Mouse (Mus musculus): ENCODE measurements around the gene Emilin1. TPM values are rescaled to one million over a fixed set of nuclear protein-coding genes. Genes with fewer than 3 reads are reported as not detected.

The Emilin1 gene
- polyA plus RNA-seq, 2 experiments, result 191 to 222 TPM

DNA sequence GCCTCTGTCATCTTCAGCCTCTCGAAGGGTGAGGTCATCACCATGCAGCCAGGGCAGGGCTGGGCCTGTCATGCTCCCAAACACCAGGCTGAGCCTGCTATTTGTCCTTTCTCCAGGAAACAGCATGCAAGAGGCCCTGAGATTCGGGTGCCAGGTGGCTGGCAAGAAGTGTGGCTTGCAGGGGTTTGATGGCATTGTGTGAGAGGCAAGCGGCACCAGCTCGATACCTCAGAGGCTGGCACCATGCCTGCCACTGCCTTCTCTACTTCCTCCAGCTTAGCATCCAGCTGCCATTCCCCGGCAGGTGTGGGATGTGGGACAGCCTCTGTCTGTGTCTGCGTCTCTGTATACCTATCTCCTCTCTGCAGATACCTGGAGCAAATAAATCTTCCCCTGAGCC, 17.6 kb downstream of the Emilin1 start:
- H3K4me1 ChIP-seq (ENCODE audit: control insufficient read depth, insufficient read depth, low read length), result no peaks in the 10 kb centered on the region
- H3K4me2 ChIP-seq (replicated peaks; ENCODE audit: low read depth, low read length, severe bottlenecking), result no peak overlapping the region
- no peaks in the 10 kb centered on the region for H3K9me3 ChIP-seq (ENCODE audit: control insufficient read depth, low read length)
- TF ChIP-seq POLR2A (IDR thresholded peaks at IDR 0.05; ENCODE audit: borderline replicate concordance, extremely low read depth, insufficient read depth, insufficient read length), result no peak
- H3K9ac ChIP-seq (ENCODE audit: low read depth, low read length, severe bottlenecking), result no peak overlapping the region
- H3K27me3 ChIP-seq (ENCODE audit: control insufficient read depth, insufficient read depth, low read length), result no peaks in the 10 kb centered on the region
- ATAC-seq (ENCODE audit: low FRiP score, low read depth), result no peak
- 81% methylated on average over 6 of the region's 6 CpGs for WGBS
- DNase-seq (ENCODE audit: low spot score), result no peak
- H3K4me3 ChIP-seq (replicated peaks; ENCODE audit: low read length), result no peak overlapping the region
- H3K27ac ChIP-seq (replicated peaks; ENCODE audit: low read depth, low read length), result no peak overlapping the region
- no peaks in the 10 kb centered on the region for H3K36me3 ChIP-seq (ENCODE audit: control insufficient read depth, insufficient read depth, low read length)

DNA sequence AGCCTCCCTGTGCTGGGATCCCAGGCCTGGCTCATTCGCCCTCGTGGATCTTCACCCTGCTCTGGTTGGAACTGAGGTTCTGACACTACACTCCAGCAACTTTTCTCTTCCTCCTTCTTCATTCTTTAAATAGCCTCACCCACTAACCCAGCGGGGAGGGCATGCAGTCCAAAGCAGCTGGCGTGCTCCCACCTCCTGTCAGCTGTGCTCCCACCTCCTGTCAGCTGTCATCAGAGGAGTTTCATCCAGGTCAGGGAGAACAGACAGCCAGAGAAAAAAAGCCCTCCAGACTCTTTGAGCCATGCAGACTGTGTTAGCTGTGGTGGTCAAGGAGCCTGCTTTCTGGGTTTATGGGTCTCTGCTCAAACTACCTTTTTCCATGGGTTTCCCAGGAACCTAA, 18.2 kb downstream of the Emilin1 start:
- no peak overlapping the region for H3K27ac ChIP-seq (replicated peaks; ENCODE audit: low read depth, low read length)
- no peak overlapping the region for H3K9ac ChIP-seq (ENCODE audit: low read depth, low read length, severe bottlenecking)
- H3K4me3 ChIP-seq (replicated peaks; ENCODE audit: low read length), result no peak overlapping the region
- H3K27me3 ChIP-seq (ENCODE audit: control insufficient read depth, insufficient read depth, low read length), result no peaks in the 10 kb centered on the region
- H3K9me3 ChIP-seq (ENCODE audit: control insufficient read depth, low read length), result no peaks in the 10 kb centered on the region
- H3K4me2 ChIP-seq (replicated peaks; ENCODE audit: low read depth, low read length, severe bottlenecking), result no peak overlapping the region
- no peak for TF ChIP-seq POLR2A (IDR thresholded peaks at IDR 0.05; ENCODE audit: borderline replicate concordance, extremely low read depth, insufficient read depth, insufficient read length)
- DNase-seq (ENCODE audit: low spot score) (no peak), ATAC-seq (ENCODE audit: low FRiP score, low read depth) (peak; percentile 39; the same call in 1 of the 2 replicates)
- 82% methylated on average over 4 of the region's 4 CpGs for WGBS
- H3K36me3 ChIP-seq (ENCODE audit: control insufficient read depth, insufficient read depth, low read length), result no peaks in the 10 kb centered on the region
- no peaks in the 10 kb centered on the region for H3K4me1 ChIP-seq (ENCODE audit: control insufficient read depth, insufficient read depth, low read length)

DNA sequence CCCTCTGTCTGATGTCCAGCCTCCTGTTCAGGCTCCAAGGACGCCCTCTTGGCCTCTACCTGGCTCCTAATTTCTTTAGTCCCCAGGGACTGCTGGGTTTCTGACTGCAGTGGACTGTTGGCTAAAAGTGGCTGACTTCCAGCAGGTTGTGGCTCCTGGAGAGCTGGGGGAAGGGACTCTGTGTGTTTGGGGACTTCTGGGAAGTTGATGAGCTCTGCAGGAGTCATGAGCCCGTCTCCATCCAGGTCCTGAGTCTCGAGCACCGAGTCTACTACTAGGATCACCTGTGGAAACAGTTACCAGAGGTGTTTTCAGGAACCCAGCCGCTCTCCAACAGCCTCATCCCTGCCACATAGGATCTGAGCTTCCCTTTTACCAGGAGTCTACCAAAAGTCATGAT, 20.5 kb downstream of the Emilin1 start:
- H3K4me1 ChIP-seq (ENCODE audit: control insufficient read depth, insufficient read depth, low read length), result no peaks in the 10 kb centered on the region
- H3K4me2 ChIP-seq (replicated peaks; ENCODE audit: low read depth, low read length, severe bottlenecking), result no peak overlapping the region
- no peak overlapping the region for H3K27ac ChIP-seq (replicated peaks; ENCODE audit: low read depth, low read length)
- WGBS, result 70% methylated on average over 5 of the region's 5 CpGs
- DNase-seq (ENCODE audit: low spot score) (no peak), ATAC-seq (ENCODE audit: low FRiP score, low read depth) (no peak)
- no peaks in the 10 kb centered on the region for H3K9me3 ChIP-seq (ENCODE audit: control insufficient read depth, low read length)
- H3K4me3 ChIP-seq (replicated peaks; ENCODE audit: low read length), result no peak overlapping the region
- H3K27me3 ChIP-seq (ENCODE audit: control insufficient read depth, insufficient read depth, low read length), result no peaks in the 10 kb centered on the region
- TF ChIP-seq POLR2A (IDR thresholded peaks at IDR 0.05; ENCODE audit: borderline replicate concordance, extremely low read depth, insufficient read depth, insufficient read length), result no peak
- H3K36me3 ChIP-seq (ENCODE audit: control insufficient read depth, insufficient read depth, low read length), result no peaks in the 10 kb centered on the region
- H3K9ac ChIP-seq (ENCODE audit: low read depth, low read length, severe bottlenecking), result no peak overlapping the region

DNA sequence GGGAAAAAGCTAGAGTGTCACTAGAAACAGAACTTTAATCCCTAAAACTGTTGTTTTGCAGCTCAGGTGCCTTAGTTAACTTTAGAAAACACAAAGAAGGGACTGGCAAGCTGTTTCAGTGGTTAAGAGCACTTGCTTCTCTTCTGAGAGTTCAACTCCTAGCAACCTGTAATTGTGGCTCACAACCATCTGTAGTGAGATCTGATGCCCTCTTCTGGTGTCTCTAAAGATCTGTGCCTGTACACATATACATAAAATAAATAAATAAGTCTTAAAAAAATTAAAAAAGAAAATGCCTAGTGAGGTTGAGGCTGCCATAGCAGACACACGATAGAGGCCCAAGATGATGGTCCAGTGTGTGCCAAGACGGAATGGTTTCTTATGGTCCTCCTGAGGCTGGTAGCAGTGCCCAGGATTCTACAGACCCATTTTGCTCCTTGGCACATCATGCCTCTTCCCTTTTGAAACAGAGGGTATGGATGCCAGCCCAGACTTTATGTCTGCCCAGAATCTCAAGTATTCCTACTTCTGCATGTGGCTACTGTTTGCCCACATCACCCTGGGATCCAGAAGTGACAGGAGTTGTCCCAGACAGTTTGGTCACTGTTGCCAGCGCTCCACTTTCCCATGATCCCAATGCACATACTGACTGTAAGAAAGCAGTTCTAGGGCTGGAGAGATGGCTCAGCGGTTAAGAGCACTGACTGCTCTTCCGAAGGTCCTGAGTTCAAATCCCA, 21.7 kb downstream of the Emilin1 start:
- Histone ChIP-seq H3K4me2 (replicated peaks; ENCODE audit: low read depth, low read length, severe bottlenecking) (no peak overlapping the region), H3K27ac (replicated peaks; ENCODE audit: low read depth, low read length) (no peak overlapping the region), H3K36me3 (ENCODE audit: control insufficient read depth, insufficient read depth, low read length) (no peaks in the 10 kb centered on the region), H3K4me3 (replicated peaks; ENCODE audit: low read length) (no peak overlapping the region), H3K4me1 (ENCODE audit: control insufficient read depth, insufficient read depth, low read length) (no peaks in the 10 kb centered on the region), H3K27me3 (ENCODE audit: control insufficient read depth, insufficient read depth, low read length) (no peaks in the 10 kb centered on the region), H3K9me3 (ENCODE audit: control insufficient read depth, low read length) (no peaks in the 10 kb centered on the region), H3K9ac (ENCODE audit: low read depth, low read length, severe bottlenecking) (no peak overlapping the region)
- DNase-seq (ENCODE audit: low spot score) (no peak), ATAC-seq (ENCODE audit: low FRiP score, low read depth) (no peak)
- 89% methylated on average over 5 of the region's 5 CpGs for WGBS
- no peak for TF ChIP-seq POLR2A (IDR thresholded peaks at IDR 0.05; ENCODE audit: borderline replicate concordance, extremely low read depth, insufficient read depth, insufficient read length)

DNA sequence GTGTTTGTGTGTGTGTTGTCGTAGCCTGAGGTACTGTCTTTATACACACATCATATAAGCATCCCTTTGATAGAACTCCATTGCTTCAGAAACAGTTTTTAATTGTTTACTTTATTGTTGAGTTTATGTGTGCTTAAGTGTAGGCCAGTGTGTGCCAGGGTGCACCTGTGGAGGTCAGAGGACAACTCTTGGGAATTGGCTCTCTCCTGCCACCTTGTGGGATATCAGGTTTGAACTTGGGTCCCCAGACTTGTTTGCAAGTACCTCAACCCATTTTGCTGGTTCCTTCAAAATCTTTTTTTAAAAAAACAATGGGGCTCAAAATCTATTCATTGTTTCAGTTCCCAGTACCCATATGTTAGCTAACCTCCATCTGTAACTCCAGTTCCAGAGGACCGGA, 29.8 kb downstream of the Emilin1 start:
- no peaks in the 10 kb centered on the region; the same call in 1 of the 2 replicates for H3K27me3 ChIP-seq (ENCODE audit: control insufficient read depth, insufficient read depth, low read length)
- no peak overlapping the region for H3K4me3 ChIP-seq (replicated peaks; ENCODE audit: low read length)
- H3K4me2 ChIP-seq (replicated peaks; ENCODE audit: low read depth, low read length, severe bottlenecking), result no peak overlapping the region
- no peaks in the 10 kb centered on the region for H3K9me3 ChIP-seq (ENCODE audit: control insufficient read depth, low read length)
- H3K9ac ChIP-seq (ENCODE audit: low read depth, low read length, severe bottlenecking), result no peak overlapping the region
- H3K4me1 ChIP-seq (ENCODE audit: control insufficient read depth, insufficient read depth, low read length), result no peaks in the 10 kb centered on the region
- H3K36me3 ChIP-seq (ENCODE audit: control insufficient read depth, insufficient read depth, low read length), result no peaks in the 10 kb centered on the region
- no peak for DNase-seq (ENCODE audit: low spot score)
- no peak for ATAC-seq (ENCODE audit: low FRiP score, low read depth)
- H3K27ac ChIP-seq (replicated peaks; ENCODE audit: low read depth, low read length), result no peak overlapping the region
- 95% methylated on average over 2 of the region's 2 CpGs for WGBS
- no peak for TF ChIP-seq POLR2A (IDR thresholded peaks at IDR 0.05; ENCODE audit: borderline replicate concordance, extremely low read depth, insufficient read depth, insufficient read length)
